Mouse (Mus musculus) hindbrain, embryonic 16.5 days (tissue): ENCODE results near the gene Rab7. TPM values are rescaled to one million over a fixed set of nuclear protein-coding genes. Genes with fewer than 3 reads are reported as not detected.
"Not testable (repeated sequence)": the region's sequence is repeated elsewhere in the genome, so short reads cannot be mapped to it uniquely, and the experiment has no call there.

Experiments used
- ATAC-seq: fragments of 200-750 bp; cut with Nextera tagmentation; 2 replicates; pipeline ENCODE4 v1.8.0; 2017; ENCODE audit warnings: moderate TSS enrichment, moderate library complexity
- H3K27ac ChIP-seq: fragments of 300-500 bp; sonication (generic); 2 replicates; pipeline ENCODE4 v1.5.1; 2014; ENCODE audit warnings: low read depth, mild to moderate bottlenecking, control low read depth, low read length, moderate library complexity
- H3K27me3 ChIP-seq: fragments of 300-500 bp; sonication (generic); replicated peaks from 2 replicates; pipeline ENCODE4 v1.6.1; 2014; ENCODE audit warnings: low read length; ENCODE audit not compliant: control insufficient read depth, insufficient read depth
- H3K36me3 ChIP-seq: fragments of 300-500 bp; sonication (generic); 2 replicates; pipeline ENCODE4 v1.6.1; 2014; ENCODE audit warnings: mild to moderate bottlenecking, low read length, moderate library complexity, mixed read lengths; ENCODE audit not compliant: control insufficient read depth, insufficient read depth
- H3K4me1 ChIP-seq: fragments of 300-500 bp; sonication (generic); 2 replicates; pipeline ENCODE4 v1.6.1; 2014; ENCODE audit warnings: low read depth, low read length; ENCODE audit not compliant: control insufficient read depth, insufficient read depth
- H3K4me2 ChIP-seq: fragments of 300-500 bp; sonication (generic); 2 replicates; pipeline ENCODE4 v1.6.1; 2014; ENCODE audit warnings: mild to moderate bottlenecking, low read length, control low read depth, moderate library complexity
- H3K4me3 ChIP-seq: fragments of 300-500 bp; sonication (generic); 2 replicates; pipeline ENCODE4 v1.5.1; 2014; ENCODE audit warnings: mild to moderate bottlenecking, low read length, control low read depth, moderate library complexity
- H3K9ac ChIP-seq: fragments of 300-500 bp; sonication (generic); 2 replicates; pipeline ENCODE4 v1.6.1; 2014; ENCODE audit warnings: low read depth, mild to moderate bottlenecking, control low read depth, low read length, moderate library complexity
- H3K9me3 ChIP-seq: fragments of 300-500 bp; sonication (generic); 2 replicates; pipeline ENCODE4 v1.6.1; 2014; ENCODE audit warnings: mild to moderate bottlenecking, low read length, moderate library complexity; ENCODE audit not compliant: control insufficient read depth
- WGBS: fragments of 180-500 bp; shearing (Covaris S2); extraction: QIAGEN DNeasy Blood & Tissue Kit; methylation state at CpG from one replicate; pipeline ENCODE4 v1.1.7; 2014; 5-methylcytosine and 5-hydroxymethylcytosine counted together
- microRNA-seq: library from miRNA; unstranded; fragments of <30 nt; microRNA quantifications from one replicate; pipeline ENCODE4, GENCODE M21; 2017
- polyA plus RNA-seq: library from polyadenylated mRNA; unstranded; fragments of >200 nt; fragmentation: Nextera tagmentation; extraction: Ambion mirVana; gene quantifications from 2 replicates; pipeline ENCODE4 v1.2.1, GENCODE M21; 2015

Rab7 gene
- polyA plus RNA-seq, 1 experiment from 2014 or later, result 401 TPM

- Histone ChIP-seq H3K27me3 (no peaks in the 10 kb centered on the region), H3K4me1 (peaks cover 18% of the 10 kb centered on the region), H3K9ac (peak overlapping the region; percentile 93), H3K4me2 (peak overlapping the region; percentile 82), H3K36me3 (peaks cover 8% of the 10 kb centered on the region), H3K27ac (peak overlapping the region; percentile 93), H3K4me3 (peak overlapping the region; percentile 93), H3K9me3 (no peaks in the 10 kb centered on the region)
- peak; percentile 91 for ATAC-seq
- under 1% methylated on average over 55 of the region's 66 CpGs for WGBS
These were observed 64.6 kb downstream of the Rab7 start for GRCm38 (mm10) chr6:87980374-87981029.

- no peak for ATAC-seq
- Histone ChIP-seq H3K27ac (peak overlapping the region; percentile 93), H3K4me2 (peak overlapping the region; percentile 82), H3K36me3 (peaks cover 8% of the 10 kb centered on the region), H3K9me3 (no peaks in the 10 kb centered on the region), H3K9ac (no peak overlapping the region), H3K4me3 (peak overlapping the region; percentile 93; the same call in 1 of the 2 replicates), H3K4me1 (peaks cover 18% of the 10 kb centered on the region), H3K27me3 (no peaks in the 10 kb centered on the region)
- WGBS, result 78% methylated on average over 3 of the region's 3 CpGs
These were observed 65.3 kb downstream of the Rab7 start for GRCm38 (mm10) chr6:87979728-87980127.

GRCm38 (mm10) chr6:87970041-87970440 is 75.0 kb downstream of the Rab7 start:
- no peaks in the 10 kb centered on the region for H3K27me3 ChIP-seq
- no peak overlapping the region for H3K4me2 ChIP-seq
- no peaks in the 10 kb centered on the region for H3K36me3 ChIP-seq
- no peak overlapping the region for H3K27ac ChIP-seq
- no peak overlapping the region for H3K4me3 ChIP-seq
- H3K9me3 ChIP-seq, result no peaks in the 10 kb centered on the region
- no peak overlapping the region for H3K9ac ChIP-seq
- 24% methylated on average over 2 of the region's 2 CpGs for WGBS
- H3K4me1 ChIP-seq, result no peaks in the 10 kb centered on the region
- no peak for ATAC-seq

DNA sequence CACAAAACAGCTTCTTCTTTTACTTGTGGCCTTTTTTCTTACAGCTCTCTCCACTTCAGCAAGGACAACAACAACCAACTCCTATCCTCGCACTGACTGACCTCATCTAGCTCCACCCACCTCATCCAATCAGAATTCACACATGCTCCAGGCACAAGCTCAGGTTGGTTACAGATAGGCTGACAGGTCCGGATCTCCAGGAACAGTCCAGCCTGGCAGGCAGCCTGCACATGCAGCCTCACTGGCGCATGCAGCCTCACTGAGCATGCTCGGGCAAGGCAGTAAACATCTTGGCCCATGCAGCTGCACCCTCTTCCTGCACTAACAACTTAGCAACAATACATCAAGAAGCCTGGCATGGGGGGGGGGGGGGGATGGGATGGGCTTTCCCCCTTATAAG is 82.6 kb downstream of the Rab7 start:
- H3K9ac ChIP-seq, H3K36me3 ChIP-seq, H3K4me2 ChIP-seq, H3K4me1 ChIP-seq, H3K9me3 ChIP-seq, ATAC-seq, H3K27me3 ChIP-seq, H3K4me3 ChIP-seq, H3K27ac ChIP-seq: not testable (repeated sequence)
- 70% methylated on average over 4 of the region's 4 CpGs for WGBS

Small RNA genes lying within 50 kb of the gene (microRNA-seq; reads per million reads assigned to microRNA genes)
- 1.0 reads per million for gene Gm47286

Other genes with a start within 250 kb of the Rab7 start
- gene Rab43, start 233.1 kb downstream of the Rab7 start, polyA plus RNA-seq, result 9.4 and 11.7 TPM in 2 replicates
- 2.9 and 3.9 TPM in 2 replicates for gene Gm45140, start 209.5 kb downstream of the Rab7 start, polyA plus RNA-seq
- gene Isy1, start 206.5 kb downstream of the Rab7 start, polyA plus RNA-seq, result 24.0 and 24.4 TPM in 2 replicates
- 533 and 548 TPM in 2 replicates for gene Cnbp, start 194.2 kb downstream of the Rab7 start, polyA plus RNA-seq
- gene Copg1, start 157.5 kb downstream of the Rab7 start, polyA plus RNA-seq, result 220 and 225 TPM in 2 replicates
- gene Hmces, start 131.3 kb downstream of the Rab7 start, polyA plus RNA-seq, result 41.2 and 43.9 TPM in 2 replicates
- 8.1 and 13.4 TPM in 2 replicates for gene H1fx, start 63.6 kb downstream of the Rab7 start, polyA plus RNA-seq
- gene Rpn1, start 39.2 kb upstream of the Rab7 start, polyA plus RNA-seq, result 325 and 351 TPM in 2 replicates
- 14.1 and 18.0 TPM in 2 replicates for gene Gata2, start 148.6 kb upstream of the Rab7 start, polyA plus RNA-seq
- not detected in 2 replicates for gene Dnajb8, start 177.0 kb upstream of the Rab7 start, polyA plus RNA-seq